Mouse (Mus musculus): ENCODE results near the gene Plxnb1.

DNA sequence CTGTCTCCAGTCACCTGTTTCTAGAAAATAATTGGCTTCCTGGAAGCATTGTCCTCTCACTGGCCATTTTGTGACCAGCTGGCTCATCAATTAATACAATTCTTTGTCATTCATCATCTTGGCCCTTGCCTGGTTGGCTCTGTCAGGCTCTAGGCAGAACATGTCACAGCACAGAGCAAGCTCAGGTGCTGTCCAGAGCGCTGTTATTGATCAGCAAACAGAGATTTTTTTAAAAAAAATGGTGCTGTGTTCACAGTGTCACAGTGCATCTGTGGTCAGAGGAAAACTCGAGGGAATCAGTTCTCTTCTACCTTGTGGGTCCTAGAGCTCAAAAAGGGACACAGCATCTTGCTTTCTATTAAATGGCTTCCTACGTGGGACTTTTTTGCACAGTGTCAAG lies 30.3 kb downstream of the Plxnb1 start:
- TF ChIP-seq POLR2A (IDR thresholded peaks at IDR 0.05; ENCODE audit: low read depth, low read length) (no peak), CTCF (IDR thresholded peaks at IDR 0.05; ENCODE audit: borderline replicate concordance, insufficient read depth, low read length) (no peak)
